Mouse (Mus musculus) MEL (cell line): ENCODE measurements around the gene Ccm2. TPM values are rescaled to one million over a fixed set of nuclear protein-coding genes. Genes with fewer than 3 reads are reported as not detected.

Source experiments
- DNase-seq: peaks from one replicate; pipeline ENCODE4 v3.0.0; 2011; ENCODE audit warnings: low read depth, low spot score
- H3K27ac ChIP-seq: 2 replicates; pipeline ENCODE4 v1.5.1; 2012; ENCODE audit warnings: low read depth, mild to moderate bottlenecking, control low read depth, low read length, moderate library complexity; ENCODE audit not compliant: control insufficient read depth
- H3K27me3 ChIP-seq, 2 experiments: fragments of 150-350 bp in 1 of 2; sonication (generic) in 1 of 2; 2 replicates each; pipeline ENCODE4 v1.6.1; 2012; ENCODE audit warnings: low read length in 2 of 2, mild to moderate bottlenecking in 2 of 2, improper control_type of control experiment in 1 of 2, moderate library complexity in 1 of 2; ENCODE audit not compliant: insufficient read depth in 2 of 2, control insufficient read depth in 1 of 2
- H3K36me3 ChIP-seq, 2 experiments: 2 replicates each; pipeline ENCODE4 v1.6.1; 2012 to 2014; ENCODE audit warnings: low read length in 2 of 2, improper control_type of control experiment in 1 of 2, inconsistent platforms in 1 of 2, mild to moderate bottlenecking in 1 of 2; ENCODE audit not compliant: insufficient read depth in 2 of 2, control insufficient read depth in 1 of 2
- H3K4me1 ChIP-seq, 2 experiments: fragments of 150-350 bp in 1 of 2; sonication (generic) in 1 of 2; 2 replicates each; pipeline ENCODE4 v1.6.1; 2012; ENCODE audit warnings: low read length in 2 of 2, improper control_type of control experiment in 1 of 2, mild to moderate bottlenecking in 1 of 2; ENCODE audit not compliant: insufficient read depth in 2 of 2, control insufficient read depth in 1 of 2
- H3K4me3 ChIP-seq, 2 experiments: fragments of 150-350 bp in 1 of 2; sonication (generic) in 1 of 2; 2 replicates each; pipeline ENCODE4 v1.5.1; 2012; ENCODE audit warnings: low read depth in 2 of 2, low read length in 2 of 2, mild to moderate bottlenecking in 2 of 2, moderate library complexity in 2 of 2, control low read depth in 1 of 2, improper control_type of control experiment in 1 of 2; ENCODE audit not compliant: control insufficient read depth in 1 of 2, insufficient read depth in 1 of 2
- H3K79me2 ChIP-seq: 2 replicates; pipeline ENCODE4 v1.6.1; 2012; ENCODE audit warnings: mild to moderate bottlenecking, low read length, moderate library complexity; ENCODE audit not compliant: control insufficient read depth, poor library complexity, insufficient read depth
- H3K9ac ChIP-seq: 2 replicates; pipeline ENCODE4 v1.6.1; 2012; ENCODE audit warnings: low read depth, mild to moderate bottlenecking, control low read depth, low read length, moderate library complexity; ENCODE audit not compliant: control insufficient read depth, poor library complexity, severe bottlenecking
- H3K9me3 ChIP-seq: fragments of 150-350 bp; sonication (generic); replicated peaks from 2 replicates; pipeline ENCODE4 v1.6.1; 2012; ENCODE audit warnings: mild to moderate bottlenecking, low read length, improper control_type of control experiment, moderate library complexity; ENCODE audit not compliant: insufficient read depth
- BHLHE40 ChIP-seq: IDR thresholded peaks from 2 replicates; pipeline ENCODE4 v1.6.1; 2012; ENCODE audit warnings: low read depth, mild to moderate bottlenecking, inconsistent platforms, low read length, improper control_type of control experiment, borderline replicate concordance
- CHD1 ChIP-seq: IDR thresholded peaks from 2 replicates; pipeline ENCODE4 v1.6.1; 2012; ENCODE audit warnings: low read depth, mild to moderate bottlenecking, inconsistent platforms, low read length, improper control_type of control experiment
- CHD2 ChIP-seq: IDR thresholded peaks from 2 replicates; pipeline ENCODE4 v1.6.1; 2011; ENCODE audit warnings: low read length, improper control_type of control experiment
- CTCF ChIP-seq, 3 experiments: IDR thresholded peaks in 2 of 3; conservative IDR thresholded peaks in 1 of 3; 2 replicates each; pipeline ENCODE4 v1.5.1; 2011 to 2012; ENCODE audit warnings: low read length in 3 of 3, low read depth in 2 of 3, mild to moderate bottlenecking in 2 of 3, improper control_type of control experiment in 1 of 3, inconsistent platforms in 1 of 3, mixed read lengths in 1 of 3, moderate library complexity in 1 of 3; ENCODE audit not compliant: control insufficient read depth in 1 of 3, insufficient read depth in 1 of 3, poor library complexity in 1 of 3, severe bottlenecking in 1 of 3
- E2F4 ChIP-seq: IDR thresholded peaks from 2 replicates; pipeline ENCODE4 v1.6.1; 2011; ENCODE audit warnings: low read depth, low read length, improper control_type of control experiment, borderline replicate concordance
- ELF1 ChIP-seq: IDR thresholded peaks from 2 replicates; pipeline ENCODE4 v1.6.1; 2014; ENCODE audit warnings: low read depth, mild to moderate bottlenecking, inconsistent platforms, low read length, improper control_type of control experiment, moderate library complexity
- EP300 ChIP-seq, 2 experiments: IDR thresholded peaks; 2 replicates each; pipeline ENCODE4 v1.6.1; 2011; ENCODE audit warnings: improper control_type of control experiment in 2 of 2, low read length in 2 of 2, low read depth in 1 of 2, mild to moderate bottlenecking in 1 of 2
- ETS1 ChIP-seq: IDR thresholded peaks from 2 replicates; pipeline ENCODE4 v1.6.1; 2012; ENCODE audit warnings: low read depth, mild to moderate bottlenecking, inconsistent platforms, low read length, improper control_type of control experiment, moderate library complexity
- GABPA ChIP-seq: IDR thresholded peaks from 2 replicates; pipeline ENCODE4 v1.6.1; 2012; ENCODE audit warnings: low read depth, mild to moderate bottlenecking, inconsistent platforms, low read length, improper control_type of control experiment, moderate library complexity
- GATA1 ChIP-seq: IDR thresholded peaks from 2 replicates; pipeline ENCODE4 v1.6.1; 2011; ENCODE audit warnings: low read depth, low read length, improper control_type of control experiment
- HCFC1 ChIP-seq: IDR thresholded peaks from 2 replicates; pipeline ENCODE4 v1.6.1; 2012; ENCODE audit warnings: low read depth, mild to moderate bottlenecking, inconsistent platforms, low read length, improper control_type of control experiment, moderate library complexity
- JUND ChIP-seq: IDR thresholded peaks from 2 replicates; pipeline ENCODE4 v1.6.1; 2011; ENCODE audit warnings: low read depth, mild to moderate bottlenecking, improper control_type of control experiment, low read length
- KAT2A ChIP-seq: conservative IDR thresholded peaks from 2 replicates; pipeline ENCODE4 v1.6.1; 2012; ENCODE audit warnings: low read depth, low read length, improper control_type of control experiment, inconsistent platforms
- MAFK ChIP-seq: IDR thresholded peaks from 2 replicates; pipeline ENCODE4 v1.6.1; 2011; ENCODE audit warnings: low read depth, mild to moderate bottlenecking, low read length, improper control_type of control experiment, borderline replicate concordance
- MAX ChIP-seq: IDR thresholded peaks from 2 replicates; pipeline ENCODE4 v1.6.1; 2011; ENCODE audit warnings: low read length, improper control_type of control experiment
- MAZ ChIP-seq: IDR thresholded peaks from 2 replicates; pipeline ENCODE4 v1.6.1; 2012; ENCODE audit warnings: low read depth, mild to moderate bottlenecking, inconsistent platforms, low read length, improper control_type of control experiment
- MEF2A ChIP-seq: IDR thresholded peaks from 2 replicates; pipeline ENCODE4 v1.6.1; 2014; ENCODE audit warnings: low read depth, mild to moderate bottlenecking, inconsistent platforms, low read length, improper control_type of control experiment; ENCODE audit not compliant: poor library complexity, insufficient replicate concordance, severe bottlenecking; ENCODE audit errors: extremely low read depth
- MXI1 ChIP-seq: IDR thresholded peaks from 2 replicates; pipeline ENCODE4 v1.6.1; 2011; ENCODE audit warnings: mild to moderate bottlenecking, low read depth, low read length, improper control_type of control experiment
- MYC ChIP-seq: IDR thresholded peaks from 2 replicates; pipeline ENCODE4 v1.6.1; 2011; ENCODE audit warnings: low read depth, mild to moderate bottlenecking, low read length, improper control_type of control experiment, moderate library complexity
- NELFE ChIP-seq: IDR thresholded peaks from 2 replicates; pipeline ENCODE4 v1.6.1; 2011; ENCODE audit warnings: low read depth, low read length, improper control_type of control experiment
- NRF1 ChIP-seq: IDR thresholded peaks from 2 replicates; pipeline ENCODE4 v1.6.1; 2014; ENCODE audit warnings: low read depth, mild to moderate bottlenecking, inconsistent platforms, low read length, improper control_type of control experiment, moderate library complexity; ENCODE audit not compliant: poor library complexity, insufficient read depth, severe bottlenecking
- POLR2A ChIP-seq, 2 experiments: IDR thresholded peaks; 2 replicates each; pipeline ENCODE4 v1.6.1; 2011 to 2012; ENCODE audit warnings: low read length in 2 of 2, mild to moderate bottlenecking in 2 of 2, control low read depth in 1 of 2, improper control_type of control experiment in 1 of 2, low read depth in 1 of 2, moderate library complexity in 1 of 2; ENCODE audit not compliant: control insufficient read depth in 1 of 2, insufficient read depth in 1 of 2, poor library complexity in 1 of 2
- POLR2AphosphoS2 ChIP-seq: IDR thresholded peaks from 2 replicates; pipeline ENCODE4 v1.6.1; 2011; ENCODE audit warnings: low read length, improper control_type of control experiment
- POLR2AphosphoS5 ChIP-seq: IDR thresholded peaks from 2 replicates; pipeline ENCODE4 v1.6.1; 2012; ENCODE audit warnings: low read depth, borderline replicate concordance, mild to moderate bottlenecking, inconsistent platforms, low read length, moderate library complexity, mixed read lengths
- RAD21 ChIP-seq: IDR thresholded peaks from 2 replicates; pipeline ENCODE4 v1.6.1; 2011; ENCODE audit warnings: mild to moderate bottlenecking, low read depth, low read length, improper control_type of control experiment
- RCOR1 ChIP-seq: IDR thresholded peaks from 2 replicates; pipeline ENCODE4 v1.6.1; 2012; ENCODE audit warnings: low read depth, mild to moderate bottlenecking, inconsistent platforms, low read length, improper control_type of control experiment
- SIN3A ChIP-seq: IDR thresholded peaks from 2 replicates; pipeline ENCODE4 v1.6.1; 2012; ENCODE audit warnings: low read length, improper control_type of control experiment, inconsistent platforms
- TAL1 ChIP-seq: IDR thresholded peaks from 2 replicates; pipeline ENCODE4 v1.6.1; 2012; ENCODE audit warnings: mild to moderate bottlenecking, inconsistent platforms, low read length, moderate library complexity, mixed read lengths
- TCF12 ChIP-seq: IDR thresholded peaks from 2 replicates; pipeline ENCODE4 v1.6.1; 2014; ENCODE audit warnings: low read depth, mild to moderate bottlenecking, inconsistent platforms, low read length, improper control_type of control experiment, moderate library complexity
- UBTF ChIP-seq: IDR thresholded peaks from 2 replicates; pipeline ENCODE4 v1.6.1; 2012; ENCODE audit warnings: low read depth, mild to moderate bottlenecking, inconsistent platforms, low read length, improper control_type of control experiment, moderate library complexity, borderline replicate concordance; ENCODE audit not compliant: insufficient read depth
- ZC3H11A ChIP-seq: IDR thresholded peaks from 2 replicates; pipeline ENCODE4 v1.6.1; 2012; ENCODE audit warnings: low read depth, mild to moderate bottlenecking, inconsistent platforms, low read length, improper control_type of control experiment
- ZKSCAN1 ChIP-seq: IDR thresholded peaks from 2 replicates; pipeline ENCODE4 v1.6.1; 2012; ENCODE audit warnings: low read depth, mild to moderate bottlenecking, inconsistent platforms, low read length, improper control_type of control experiment, moderate library complexity
- ZMIZ1 ChIP-seq: IDR thresholded peaks from 2 replicates; pipeline ENCODE4 v1.6.1; 2012; ENCODE audit warnings: low read depth, mild to moderate bottlenecking, inconsistent platforms, low read length, improper control_type of control experiment, moderate library complexity
- polyA plus RNA-seq, 2 experiments: library from polyadenylated mRNA; stranded (reverse) in 1 of 2; unstranded in 1 of 2; fragments of >175 nt in 1 of 2; fragments of >200 nt in 1 of 2; gene quantifications; 2 replicates each; pipeline versions ENCODE4 v1.2.1 to v1.2.4; 2012; ENCODE audit warnings: low replicate concordance in 2 of 2, low read depth in 1 of 2; ENCODE audit not compliant: insufficient read length in 2 of 2, insufficient read depth in 1 of 2, missing spikeins in 1 of 2
- total RNA-seq: library from RNA; depleted of rRNA; stranded (reverse); fragments of 300-350 nt; gene quantifications from 2 replicates; pipeline ENCODE4 v1.2.3, GENCODE M21; 2012

Ccm2 gene
- total and polyA plus RNA-seq, 3 experiments, result 49.2 to 66.4 TPM; not detected in 1

DNA sequence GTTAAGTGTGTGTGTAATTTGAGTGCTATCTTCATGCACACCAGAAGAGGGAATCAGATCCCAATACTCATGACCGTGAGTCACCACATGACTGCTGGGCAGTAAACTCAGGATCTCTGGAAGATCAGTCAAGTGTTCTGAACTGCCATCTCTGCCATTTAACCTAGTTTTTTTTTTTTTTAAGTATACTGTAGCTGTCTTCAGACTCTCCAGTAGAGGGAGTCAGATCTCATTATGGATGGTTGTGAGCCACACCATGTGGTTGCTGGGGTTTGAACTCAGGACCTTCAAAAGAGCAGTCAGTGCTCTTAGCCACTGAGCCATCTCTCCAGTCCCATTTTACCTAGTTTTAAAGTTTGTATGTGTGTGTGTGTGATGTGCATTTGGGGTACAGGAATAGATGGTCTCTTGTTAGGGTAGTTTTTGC, 23.0 kb upstream of the Ccm2 start (continued):
- peak; percentile 71; the same call in 1 of the 2 replicates for TF ChIP-seq POLR2AphosphoS2

- Histone ChIP-seq H3K36me3 (peaks cover 22 to 24% of the 10 kb centered on the region in 2 experiments), H3K9ac (no peak overlapping the region), H3K27ac (peak overlapping the region; percentile 8; the same call in 1 of the 2 replicates), H3K4me1 (peaks cover 7 to 25% of the 10 kb centered on the region in 2 experiments; a peak in 3 of 4 replicates), H3K4me3 (no peak overlapping the region), H3K27me3 (no peaks in the 10 kb centered on the region), H3K79me2 (peaks cover 27% of the 10 kb centered on the region), H3K9me3 (no peaks in the 10 kb centered on the region)
- DNase-seq, result peak; percentile 76
- TF ChIP-seq MAZ (no peak), CTCF (IDR thresholded peaks at IDR 0.05 in 2 of 3, conservative IDR thresholded peaks at IDR 0.05 in 1 of 3; ENCODE audit: control insufficient read depth in 1 of 3, insufficient read depth in 1 of 3, low read depth in 2 of 3, low read length in 3 of 3, poor library complexity in 1 of 3, severe bottlenecking in 1 of 3) (no peak), TCF12 (no peak), CHD1 (no peak), E2F4 (no peak), MEF2A (no peak), NRF1 (no peak), MAX (no peak), HCFC1 (no peak), GATA1 (no peak), ZC3H11A (no peak), CHD2 (0 out of 2 replicates have a peak, but pooled peaks have one; percentile 37), ELF1 (no peak), BHLHE40 (no peak), RAD21 (no peak), POLR2AphosphoS2 (peak; percentile 73), JUND (no peak), NELFE (peak; percentile 39), MYC (peak; percentile 53), MAFK (peak; percentile 51; the same call in 1 of the 2 replicates), ZKSCAN1 (no peak), ZMIZ1 (peak; percentile 32; the same call in 1 of the 2 replicates), KAT2A (no peak), UBTF (no peak), RCOR1 (peak; percentile 37; the same call in 1 of the 2 replicates), TAL1 (no peak), ETS1 (no peak), EP300 (IDR thresholded peaks at IDR 0.05; ENCODE audit: low read depth in 1 of 2, low read length in 2 of 2) (peak in 1 of 2 experiments; percentile 7; a peak in 1 of 4 replicates), MXI1 (no peak), GABPA (no peak), SIN3A (no peak; the same call in 1 of the 2 replicates), POLR2AphosphoS5 (0 out of 2 replicates have a peak, but pooled peaks have one; percentile 76), POLR2A (IDR thresholded peaks at IDR 0.05; ENCODE audit: control insufficient read depth in 1 of 2, insufficient read depth in 1 of 2, low read depth in 1 of 2, low read length in 2 of 2, poor library complexity in 1 of 2) (peak in 1 of 2 experiments; percentile 3; a peak in 2 of 4 replicates)
Observed at GRCm38 (mm10) chr11:6524165-6524879, 22.4 kb upstream of the Ccm2 start.
